ENCODE assay signal across 39 mouse cellular contexts in genomic region chr7:135470319-135470718, GRCm38 (mm10). TPM values are rescaled to one million over a fixed set of nuclear protein-coding genes. Genes with fewer than 3 reads are reported as not detected.
"Had no signal": no experiment of that assay in that cellular context is flagged by ENCODE, and none has a peak within 500 bp of the region (broad histone marks: within the 10 kb centered on the region; RNA-seq: fewer than 3 reads in every experiment).

No protein-coding gene starts in this region.

- H3K4me1 ChIP-seq: heart, embryonic 12.5 days; limb, embryonic 15.5 days; liver, embryonic 12.5 days had no signal

- H3K4me3 ChIP-seq: heart, embryonic 10.5 days; heart, embryonic 12.5 days; hindbrain, embryonic 13.5 days; hindbrain, embryonic 15.5 days; kidney, embryonic 15.5 days; limb, embryonic 13.5 days; limb, embryonic 15.5 days; liver, embryonic 12.5 days had no signal

- H3K27me3 ChIP-seq: hindbrain, embryonic 15.5 days; limb, embryonic 15.5 days had no signal

- H3K9ac ChIP-seq: heart, embryonic 12.5 days; hindbrain, embryonic 13.5 days; hindbrain, embryonic 15.5 days; kidney, embryonic 15.5 days; limb, embryonic 13.5 days; limb, embryonic 15.5 days; liver, embryonic 12.5 days; liver, embryonic 14.5 days had no signal

- DNase-seq: gastrocnemius, postnatal 14 days; gastrocnemius, postnatal 36 days; heart, adult 18-20 months; heart, postnatal 14 days; heart, postnatal 36 days; kidney, adult 11 months; kidney, adult 2 months; kidney, adult 9 months; kidney, postnatal 14 days; kidney, postnatal 36 days; layer of hippocampus, adult 9-11 months; layer of hippocampus, postnatal 36 days; left cerebral cortex, postnatal 4 days had no signal

- H3K27ac ChIP-seq: heart, embryonic 10.5 days; hindbrain, embryonic 13.5 days; hindbrain, embryonic 15.5 days; hindbrain, postnatal 0 days; kidney, embryonic 15.5 days; kidney, postnatal 0 days; limb, embryonic 13.5 days; limb, embryonic 15.5 days; liver, embryonic 12.5 days; liver, embryonic 14.5 days had no signal

- ATAC-seq: hindbrain, postnatal 0 days; intestine, embryonic 16.5 days; liver, embryonic 12.5 days had no signal

- H3K36me3 ChIP-seq: heart, embryonic 10.5 days; heart, embryonic 12.5 days; hindbrain, embryonic 13.5 days; hindbrain, embryonic 15.5 days; kidney, embryonic 15.5 days; limb, embryonic 13.5 days; limb, embryonic 15.5 days; liver, embryonic 12.5 days had no signal

- H3K4me2 ChIP-seq: heart, embryonic 12.5 days; hindbrain, embryonic 13.5 days; hindbrain, embryonic 15.5 days; kidney, embryonic 15.5 days; limb, embryonic 13.5 days; limb, embryonic 15.5 days; liver, embryonic 12.5 days had no signal

- H3K9me3 ChIP-seq: heart, embryonic 10.5 days; heart, embryonic 12.5 days; hindbrain, embryonic 13.5 days; hindbrain, embryonic 15.5 days; kidney, embryonic 15.5 days; limb, embryonic 13.5 days; limb, embryonic 15.5 days; liver, embryonic 12.5 days had no signal

RNA-seq across cellular contexts. Expression of gene Clrn3, which starts 58.1 kb away (rescaled TPM):
- total RNA-seq: gastrocnemius, adult 18-20 months; gastrocnemius, adult 8-10 months; gastrocnemius, postnatal 14 days; gastrocnemius, postnatal 36 days; heart, adult 18-20 months; heart, postnatal 14 days; heart, postnatal 36 days; hematopoietic stem cell, adult 5-6 weeks; hindbrain, postnatal 0 days; layer of hippocampus, adult 18-20 months; layer of hippocampus, adult 8-10 months; layer of hippocampus, postnatal 14 days; layer of hippocampus, postnatal 36 days; left cerebral cortex, adult 18-20 months; left cerebral cortex, adult 8-10 months; left cerebral cortex, postnatal 25 days; left cerebral cortex, postnatal 4 days; liver, adult 2 months had no signal
- polyA plus RNA-seq: frontal cortex, adult 2 months; heart, embryonic 10.5 days; heart, embryonic 12.5 days; heart, embryonic 14.5 days; hindbrain, embryonic 11.5 days; hindbrain, embryonic 15.5 days; hindbrain, postnatal 0 days; limb, embryonic 11.5 days; limb, embryonic 13.5 days; limb, embryonic 15.5 days; liver, embryonic 12.5 days; liver, embryonic 14.5 days had no signal
